In the genomic region with DNA sequence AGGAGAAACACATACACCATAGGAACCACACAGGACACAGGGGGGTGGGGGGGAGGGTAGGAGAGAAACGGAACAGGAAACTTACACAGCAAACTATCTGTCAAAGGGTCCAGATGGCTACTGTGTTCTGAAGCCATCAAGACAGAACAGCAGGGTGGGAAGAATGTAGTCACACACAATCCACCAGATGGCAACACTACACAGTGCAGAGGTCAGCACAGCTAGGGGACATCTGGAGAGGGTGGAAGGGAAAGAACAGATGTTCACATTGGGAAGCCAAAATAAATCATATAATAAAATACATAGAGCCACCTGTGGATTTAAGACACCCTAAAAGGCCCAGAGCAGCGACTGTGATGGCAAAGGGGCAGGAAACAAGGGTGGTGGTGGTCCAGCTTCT, we compare ENCODE assay signal across 8 mouse cellular contexts. TPM values are rescaled to one million over a fixed set of nuclear protein-coding genes. Genes with fewer than 3 reads are reported as not detected.
DNase-seq lines count a peak whose midpoint lies in the region; ATAC-seq and TF ChIP-seq lines count a peak whose summit lies in the region.

No protein-coding gene starts in this region.

- no peaks in the 10 kb centered on the region for H3K27me3 ChIP-seq in embryonic facial prominence, embryonic 14.5 days (replicated peaks; ENCODE audit: control insufficient read depth, insufficient read depth, low read length)
- H3K27me3 ChIP-seq in limb, embryonic 14.5 days (ENCODE audit: control insufficient read depth, insufficient read depth, low read length), result no peaks in the 10 kb centered on the region
- H3K27me3 ChIP-seq in stomach, postnatal 0 days (ENCODE audit: control insufficient read depth, insufficient read depth, low read length), result no peaks in the 10 kb centered on the region

- H3K27ac ChIP-seq in embryonic facial prominence, embryonic 14.5 days (replicated peaks; ENCODE audit: low read depth, low read length), result no peak overlapping the region
- H3K27ac ChIP-seq in limb, embryonic 14.5 days (replicated peaks; ENCODE audit: low read depth, low read length), result no peak overlapping the region
- no peak overlapping the region for H3K27ac ChIP-seq in stomach, postnatal 0 days (replicated peaks)

- ATAC-seq in embryonic facial prominence, embryonic 14.5 days (ENCODE audit: low read depth), result peak; percentile 74; the same call in 1 of the 2 replicates
- peak; percentile 75 for ATAC-seq in limb, embryonic 14.5 days (ENCODE audit: low FRiP score, low read depth)
- ATAC-seq in stomach, postnatal 0 days (ENCODE audit: low FRiP score, low TSS enrichment), result no peak

- peak; percentile 56 for TF ChIP-seq CTCF in stomach, postnatal 0 days (IDR thresholded peaks at IDR 0.05; ENCODE audit: low read depth)

- no peak overlapping the region for H3K9ac ChIP-seq in embryonic facial prominence, embryonic 14.5 days (ENCODE audit: low read depth, low read length)
- H3K9ac ChIP-seq in limb, embryonic 14.5 days (ENCODE audit: low read depth, low read length, severe bottlenecking), result no peak overlapping the region
- no peak overlapping the region for H3K9ac ChIP-seq in stomach, postnatal 0 days (ENCODE audit: low read length)

- TF ChIP-seq EP300 in stomach, postnatal 0 days (optimal IDR thresholded peaks at IDR 0.05), result no peak

- 37% methylated on average over 2 of the region's 2 CpGs for WGBS in embryonic facial prominence, embryonic 14.5 days
- 14% methylated on average over 2 of the region's 2 CpGs for WGBS in limb, embryonic 14.5 days
- WGBS in stomach, postnatal 0 days, result 36% methylated on average over 2 of the region's 2 CpGs

- H3K4me3 ChIP-seq in embryonic facial prominence, embryonic 14.5 days (ENCODE audit: low read depth, low read length), result no peak overlapping the region
- no peak overlapping the region for H3K4me3 ChIP-seq in limb, embryonic 14.5 days (replicated peaks; ENCODE audit: low read length)
- no peak overlapping the region for H3K4me3 ChIP-seq in stomach, postnatal 0 days (ENCODE audit: low read depth, low read length)

- peak; percentile 30 for DNase-seq in thymus, postnatal 14 days
- DNase-seq in thymus, postnatal 0 days (ENCODE audit: low spot score), result no peak
- DNase-seq in embryonic facial prominence, embryonic 14.5 days (ENCODE audit: low spot score), result peak; percentile 39
- DNase-seq in limb, embryonic 14.5 days (ENCODE audit: low spot score), result peak; percentile 39
- DNase-seq in stomach, postnatal 0 days (ENCODE audit: low spot score), result no peak
- no peak for DNase-seq in spleen, postnatal 4 days (ENCODE audit: low spot score in 2 of 2)
- DNase-seq in cerebellum, adult 18-20 months, result no peak
- DNase-seq in c-Kit-positive CD71-positive TER-119-positive erythroid progenitor cells, embryonic 14.5 days (ENCODE audit: low spot score), result no peak

- no peak for TF ChIP-seq POLR2A in limb, embryonic 14.5 days (IDR thresholded peaks at IDR 0.05; ENCODE audit: borderline replicate concordance, extremely low read depth, insufficient read depth, insufficient read length)

- no peak overlapping the region for H3K4me2 ChIP-seq in embryonic facial prominence, embryonic 14.5 days (ENCODE audit: low read depth, low read length)
- H3K4me2 ChIP-seq in limb, embryonic 14.5 days (replicated peaks; ENCODE audit: low read depth, low read length, severe bottlenecking), result no peak overlapping the region
- no peak overlapping the region for H3K4me2 ChIP-seq in stomach, postnatal 0 days (replicated peaks; ENCODE audit: low read depth)

- H3K36me3 ChIP-seq in embryonic facial prominence, embryonic 14.5 days (ENCODE audit: control insufficient read depth, insufficient read depth, low read length), result peaks cover 11% of the 10 kb centered on the region; the same call in 1 of the 2 replicates
- H3K36me3 ChIP-seq in limb, embryonic 14.5 days (ENCODE audit: control insufficient read depth, insufficient read depth, low read length), result peaks cover 5% of the 10 kb centered on the region; the same call in 1 of the 2 replicates
- peaks cover 4% of the 10 kb centered on the region; the same call in 1 of the 2 replicates for H3K36me3 ChIP-seq in stomach, postnatal 0 days (ENCODE audit: control insufficient read depth, insufficient read depth, low read length)

- no peaks in the 10 kb centered on the region for H3K4me1 ChIP-seq in embryonic facial prominence, embryonic 14.5 days (ENCODE audit: control insufficient read depth, insufficient read depth, low read length)
- no peaks in the 10 kb centered on the region for H3K4me1 ChIP-seq in limb, embryonic 14.5 days (ENCODE audit: control insufficient read depth, insufficient read depth, low read length)
- H3K4me1 ChIP-seq in stomach, postnatal 0 days (replicated peaks; ENCODE audit: control insufficient read depth, insufficient read depth), result no peaks in the 10 kb centered on the region

- H3K9me3 ChIP-seq in embryonic facial prominence, embryonic 14.5 days (ENCODE audit: control insufficient read depth, low read length), result no peaks in the 10 kb centered on the region
- H3K9me3 ChIP-seq in limb, embryonic 14.5 days (ENCODE audit: control insufficient read depth, low read length), result no peaks in the 10 kb centered on the region
- no peaks in the 10 kb centered on the region for H3K9me3 ChIP-seq in stomach, postnatal 0 days (ENCODE audit: control insufficient read depth, low read length)

RNA-seq across cellular contexts. Expression of a gene that starts 43.6 kb away (rescaled TPM):
- 6.5 and 6.9 TPM in 2 replicates for polyA plus RNA-seq in thymus, postnatal 0 days (2015; fragmentation: Nextera tagmentation; extraction: Ambion mirVana)
- polyA plus RNA-seq in embryonic facial prominence, embryonic 14.5 days (2014; fragmentation: Nextera tagmentation; extraction: Ambion mirVana), result 29.8 and 30.6 TPM in 2 replicates
- polyA plus RNA-seq in limb, embryonic 14.5 days (2012; rRNA removed), result 27.6 and 33.9 TPM in 2 replicates
- polyA plus RNA-seq in limb, embryonic 14.5 days (2014; fragmentation: Nextera tagmentation; extraction: Ambion mirVana), result 30.1 and 35.2 TPM in 2 replicates
- polyA plus RNA-seq in stomach, postnatal 0 days (2015; fragmentation: Nextera tagmentation; extraction: Ambion mirVana), result 11.9 and 13.2 TPM in 2 replicates

RNA-seq across cellular contexts. Expression of a gene that starts 52.2 kb away (rescaled TPM):
- polyA plus RNA-seq in thymus, postnatal 0 days (2015; fragmentation: Nextera tagmentation; extraction: Ambion mirVana), result 22.0 and 24.0 TPM in 2 replicates
- 22.2 and 23.0 TPM in 2 replicates for polyA plus RNA-seq in embryonic facial prominence, embryonic 14.5 days (2014; fragmentation: Nextera tagmentation; extraction: Ambion mirVana)
- 14.2 and 17.2 TPM in 2 replicates for polyA plus RNA-seq in limb, embryonic 14.5 days (2012; rRNA removed)
- 20.2 and 21.0 TPM in 2 replicates for polyA plus RNA-seq in limb, embryonic 14.5 days (2014; fragmentation: Nextera tagmentation; extraction: Ambion mirVana)
- 10.9 and 12.3 TPM in 2 replicates for polyA plus RNA-seq in stomach, postnatal 0 days (2015; fragmentation: Nextera tagmentation; extraction: Ambion mirVana)

Comparison
In these comparisons a context has a peak if more than half of its experiments do, and no peak if none do; other contexts are left out.
1. DNase-seq: peak in thymus, postnatal 14 days (single experiment), embryonic facial prominence, embryonic 14.5 days (single experiment) and limb, embryonic 14.5 days (single experiment); none in thymus, postnatal 0 days (single experiment), stomach, postnatal 0 days (single experiment), spleen, postnatal 4 days (0 of 2), cerebellum, adult 18-20 months (0 of 2) and c-Kit-positive CD71-positive TER-119-positive erythroid progenitor cells, embryonic 14.5 days (single experiment).